ENCODE assay signal across 15 mouse cellular contexts in the genomic region with DNA sequence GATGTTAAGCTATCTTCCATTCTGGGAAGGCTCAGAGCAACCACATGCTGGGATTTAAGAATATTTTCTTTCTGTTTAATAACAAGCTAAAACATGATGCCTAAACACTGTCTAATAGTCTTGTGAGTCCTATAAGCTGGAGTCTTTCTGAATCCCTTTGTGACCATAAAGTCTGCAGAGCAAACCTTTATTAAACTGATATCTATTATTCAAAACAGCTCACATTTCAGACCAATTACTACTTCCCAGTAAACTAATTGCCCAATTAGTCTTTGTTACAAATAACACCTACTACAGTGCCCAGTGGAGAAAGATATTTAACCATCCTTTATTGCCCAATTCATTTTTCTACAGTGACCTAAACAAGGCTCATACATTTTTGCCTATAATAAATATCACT.
"Had no signal": no experiment of that assay in that cellular context is flagged by ENCODE, and none has a peak within 500 bp of the region (broad histone marks: within the 10 kb centered on the region; RNA-seq: fewer than 3 reads in every experiment).

No protein-coding gene starts in this region.

- H3K9me3 ChIP-seq: megakaryocyte, embryonic 14.5 days; midbrain, embryonic 13.5 days; midbrain, embryonic 15.5 days; stomach, embryonic 15.5 days had no signal

- H3K4me1 ChIP-seq: megakaryocyte, embryonic 14.5 days; midbrain, embryonic 13.5 days; midbrain, embryonic 15.5 days; stomach, embryonic 15.5 days had no signal

- H3K27ac ChIP-seq: liver, embryonic 14.5 days; macrophage; midbrain, embryonic 13.5 days; midbrain, embryonic 15.5 days; stomach, embryonic 15.5 days; stomach, postnatal 0 days had no signal

- H3K4me2 ChIP-seq: lung, embryonic 14.5 days; midbrain, embryonic 11.5 days; midbrain, embryonic 13.5 days; midbrain, embryonic 15.5 days; stomach, embryonic 15.5 days had no signal

- DNase-seq: lung, adult 18-20 months; lung, embryonic 14.5 days; lung, postnatal 10 days; right cerebral cortex, postnatal 14 days; thymus, adult 2 months; thymus, postnatal 25 days; thymus, postnatal 4 days had no signal

- H3K9ac ChIP-seq: liver, embryonic 14.5 days; lung, embryonic 14.5 days; midbrain, embryonic 13.5 days; midbrain, embryonic 15.5 days; stomach, embryonic 15.5 days had no signal

- H3K27me3 ChIP-seq: megakaryocyte, embryonic 14.5 days; midbrain, embryonic 13.5 days; midbrain, embryonic 15.5 days; stomach, embryonic 15.5 days had no signal

- H3K4me3 ChIP-seq: megakaryocyte, embryonic 14.5 days; midbrain, embryonic 13.5 days; midbrain, embryonic 15.5 days; stomach, embryonic 15.5 days had no signal

- ATAC-seq: midbrain, embryonic 13.5 days; midbrain, embryonic 15.5 days had no signal

- H3K36me3 ChIP-seq: midbrain, embryonic 13.5 days; midbrain, embryonic 15.5 days; stomach, embryonic 15.5 days had no signal
